Mouse (Mus musculus): ENCODE results near the gene Sbno2.
A peak's percentile ranks its signal among the peaks of the same experiment; 100 is the strongest.

Gene Sbno2

DNA sequence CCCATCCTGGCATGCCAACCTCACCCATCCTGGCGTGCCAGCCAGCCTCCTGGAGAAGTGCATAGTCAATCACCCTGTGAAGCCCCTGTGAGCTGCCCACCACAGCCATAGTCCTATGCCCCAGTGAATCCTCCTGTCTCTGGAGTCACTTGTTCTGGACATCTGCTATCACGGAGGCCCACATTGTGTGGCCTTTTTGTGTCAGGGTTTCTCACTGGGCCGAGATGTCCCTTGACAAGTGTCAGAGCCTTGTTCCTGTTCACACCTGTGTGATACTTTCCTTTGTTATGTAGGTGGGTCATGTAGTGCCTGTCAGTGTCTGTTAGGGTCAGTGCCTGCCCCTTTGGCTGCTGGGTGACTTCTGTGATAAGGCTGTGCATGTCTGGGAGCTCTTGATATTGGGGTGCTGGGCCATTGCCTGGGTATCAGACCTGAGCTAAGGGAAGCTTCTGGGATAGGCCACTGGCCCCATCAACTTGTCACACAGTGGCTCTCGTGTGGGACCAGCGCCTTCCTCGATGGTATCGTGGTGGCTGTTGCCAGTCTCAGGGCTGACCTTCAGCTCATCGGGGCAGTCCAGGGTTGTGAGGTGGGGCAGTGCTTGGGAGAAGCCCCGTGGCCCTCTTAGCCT lies 18.7 kb upstream of the Sbno2 start:
- no peak for DNase-seq (ENCODE audit: low read depth, low spot score)

DNA sequence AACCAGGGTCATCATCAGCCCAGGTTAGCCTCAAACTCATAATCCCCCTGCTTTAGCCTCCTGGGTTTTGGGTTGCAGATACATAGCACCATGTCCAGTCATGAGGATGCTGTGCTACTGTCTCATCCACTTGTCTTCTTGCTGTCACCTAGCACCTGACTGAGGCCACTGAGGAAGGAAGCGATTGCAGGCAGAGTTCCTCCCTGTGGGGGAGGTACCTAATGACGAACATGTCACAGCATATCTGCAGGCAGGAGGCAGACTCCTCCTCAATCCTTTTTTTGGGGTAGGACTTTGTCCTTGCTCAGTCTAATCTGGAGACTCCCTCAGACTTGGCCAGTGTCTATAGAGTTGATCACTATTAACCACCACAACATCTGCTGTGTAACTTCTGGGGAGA lies 16.3 kb upstream of the Sbno2 start:
- no peak for DNase-seq (ENCODE audit: low read depth, low spot score)

DNA sequence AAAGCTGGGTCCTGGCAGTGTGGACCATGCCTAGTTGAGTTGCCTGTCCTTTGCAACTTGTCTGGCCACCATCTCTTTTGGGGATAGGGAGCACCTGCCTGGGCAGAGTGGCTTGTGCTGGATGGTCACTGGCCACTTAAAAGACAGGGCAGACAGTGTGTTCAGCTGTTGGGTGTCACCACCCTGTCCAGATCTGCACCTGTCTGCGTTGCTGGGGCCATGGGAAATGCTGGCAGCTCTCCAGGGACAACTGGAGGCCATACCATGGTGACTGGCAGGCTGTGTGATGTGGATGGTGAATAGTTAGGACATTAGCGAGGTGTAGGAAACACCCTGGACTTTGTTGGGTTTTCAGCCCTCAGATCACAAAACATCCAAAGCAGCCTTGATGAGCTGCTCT lies 14.8 kb upstream of the Sbno2 start:
- no peak for DNase-seq (ENCODE audit: low read depth, low spot score)

- DNase-seq (ENCODE audit: low read depth, low spot score), result no peak
These were observed 13.2 kb upstream of the Sbno2 start for GRCm38 (mm10) chr10:80118552-80118951.

GRCm38 (mm10) chr10:80117736-80118135 lies 12.4 kb upstream of the Sbno2 start:
- peak; percentile 64 for DNase-seq (ENCODE audit: low read depth, low spot score)

GRCm38 (mm10) chr10:80116927-80117691 lies 11.7 kb upstream of the Sbno2 start:
- peak; percentile 41 for DNase-seq (ENCODE audit: low read depth, low spot score)

GRCm38 (mm10) chr10:80116563-80116926 lies 11.2 kb upstream of the Sbno2 start:
- no peak for DNase-seq (ENCODE audit: low read depth, low spot score)

GRCm38 (mm10) chr10:80115944-80116335 lies 10.6 kb upstream of the Sbno2 start:
- no peak for DNase-seq (ENCODE audit: low read depth, low spot score)

GRCm38 (mm10) chr10:80115290-80115943 lies 10.0 kb upstream of the Sbno2 start, which contains the start of gene Stk11:
Gene Stk11 (plus strand): TSS chr10:80115803.
- DNase-seq (ENCODE audit: low read depth, low spot score), result peak; percentile 100

- peak; percentile 96 for DNase-seq (ENCODE audit: low read depth, low spot score)
These were observed 9.2 kb upstream of the Sbno2 start for GRCm38 (mm10) chr10:80114341-80115284.

DNA sequence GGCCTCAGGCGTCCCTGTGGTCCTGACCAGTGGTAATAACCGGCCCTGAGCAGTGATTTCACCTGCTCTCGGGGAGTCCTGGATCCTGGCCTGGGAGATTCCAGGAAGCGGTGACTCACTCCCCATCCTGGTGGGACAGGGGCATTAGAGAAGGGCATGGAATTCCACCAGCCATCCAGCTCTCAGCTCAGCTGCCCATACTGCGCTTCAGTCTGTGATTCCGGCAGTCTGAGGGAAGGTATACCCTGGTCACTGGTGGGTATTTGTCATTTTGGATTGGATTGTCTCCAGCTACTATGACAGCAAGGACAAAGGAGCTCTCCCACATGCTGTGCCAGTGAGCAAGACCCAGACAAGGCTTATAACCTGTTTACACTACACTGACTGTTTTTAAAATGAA lies 2.3 kb upstream of the Sbno2 start:
- no peak for DNase-seq (ENCODE audit: low read depth, low spot score)

GRCm38 (mm10) chr10:80105926-80106325 lies 555 bp upstream of the Sbno2 start:
- DNase-seq (ENCODE audit: low read depth, low spot score), result no peak

DNA sequence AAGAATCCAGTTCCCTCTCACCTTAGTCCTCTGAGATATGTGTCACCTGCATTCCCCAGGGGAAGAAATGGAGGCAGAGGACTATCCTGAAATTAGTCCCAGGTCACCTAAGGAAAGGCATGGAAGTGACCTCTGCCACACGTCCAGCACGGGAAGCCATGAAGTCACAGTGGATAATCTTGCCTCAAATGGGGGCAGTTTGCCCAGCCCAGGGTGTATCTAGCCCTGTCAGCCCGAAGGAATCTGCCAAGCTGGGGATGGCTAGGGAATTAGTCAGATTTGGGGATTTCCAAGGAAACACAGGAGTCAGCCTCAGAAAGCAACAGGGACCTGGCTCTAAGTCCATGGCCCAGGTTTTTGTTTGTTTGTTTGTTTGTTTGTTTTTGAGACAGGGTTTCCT lies 1.2 kb downstream of the Sbno2 start:
- no peak for DNase-seq (ENCODE audit: low read depth, low spot score)

GRCm38 (mm10) chr10:80103032-80103431 lies 2.3 kb downstream of the Sbno2 start:
- no peak for DNase-seq (ENCODE audit: low read depth, low spot score)

- DNase-seq (ENCODE audit: low read depth, low spot score), result peak; percentile 87
These were observed 3.0 kb downstream of the Sbno2 start for GRCm38 (mm10) chr10:80102216-80102915.

- no peak for DNase-seq (ENCODE audit: low read depth, low spot score)
These were observed 4.4 kb downstream of the Sbno2 start for GRCm38 (mm10) chr10:80100982-80101381.

GRCm38 (mm10) chr10:80098630-80099029 lies 6.7 kb downstream of the Sbno2 start:
- DNase-seq (ENCODE audit: low read depth, low spot score), result no peak

GRCm38 (mm10) chr10:80097275-80097674 lies 8.1 kb downstream of the Sbno2 start:
- DNase-seq (ENCODE audit: low read depth, low spot score), result no peak

GRCm38 (mm10) chr10:80095547-80095946 lies 9.8 kb downstream of the Sbno2 start:
- peak; percentile 58 for DNase-seq (ENCODE audit: low read depth, low spot score)

DNA sequence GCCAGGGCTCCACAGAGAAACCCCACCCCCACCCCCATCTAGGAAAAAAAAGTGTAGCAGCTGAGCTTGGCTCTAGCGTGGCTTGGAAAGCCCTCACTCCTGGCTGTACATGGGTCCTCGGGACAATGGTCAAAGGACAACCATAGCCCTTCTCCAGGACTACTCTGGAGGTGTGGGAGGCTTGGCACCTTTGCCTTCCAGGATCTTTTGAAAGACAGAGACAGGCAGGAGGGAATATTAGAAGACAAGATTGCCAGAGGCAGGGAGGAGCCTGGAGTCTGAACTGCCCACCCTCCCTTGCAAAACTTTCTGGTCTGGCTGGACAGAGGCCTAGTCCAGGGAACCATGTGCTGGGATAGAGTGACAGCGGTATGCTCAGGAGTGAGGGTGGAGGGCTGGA lies 10.7 kb downstream of the Sbno2 start:
- no peak for DNase-seq (ENCODE audit: low read depth, low spot score)

DNA sequence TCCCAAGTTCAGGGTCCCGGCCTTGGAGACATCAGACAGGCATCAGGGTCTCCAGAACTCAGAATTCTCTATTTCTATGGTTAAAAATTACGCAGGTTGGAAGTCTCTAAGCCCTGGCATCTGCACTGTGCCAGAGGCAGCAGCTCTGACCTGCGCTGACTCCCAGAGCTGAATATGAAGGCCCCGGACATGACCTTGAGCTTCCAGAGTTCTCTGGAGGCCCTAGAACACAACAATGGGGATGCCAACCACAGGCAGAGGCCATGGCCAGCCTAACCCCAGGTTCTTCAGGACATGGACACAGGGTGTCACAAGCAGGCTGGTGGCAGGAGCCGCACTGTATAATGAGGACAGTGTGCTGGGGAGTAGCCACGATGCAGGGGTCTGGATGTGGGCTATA lies 11.3 kb downstream of the Sbno2 start:
- DNase-seq (ENCODE audit: low read depth, low spot score), result no peak

Measured in brain, adult 2 months (tissue).